Mouse (Mus musculus): ENCODE results near the gene Npy5r. TPM values are rescaled to one million over a fixed set of nuclear protein-coding genes. Genes with fewer than 3 reads are reported as not detected.

The Npy5r gene
- total RNA-seq (2014; rRNA removed) (1.6 and 2.9 TPM in 2 replicates), polyA plus RNA-seq (2015; fragmentation: Nextera tagmentation; extraction: Ambion mirVana) (1.0 and 1.7 TPM in 2 replicates)

DNA sequence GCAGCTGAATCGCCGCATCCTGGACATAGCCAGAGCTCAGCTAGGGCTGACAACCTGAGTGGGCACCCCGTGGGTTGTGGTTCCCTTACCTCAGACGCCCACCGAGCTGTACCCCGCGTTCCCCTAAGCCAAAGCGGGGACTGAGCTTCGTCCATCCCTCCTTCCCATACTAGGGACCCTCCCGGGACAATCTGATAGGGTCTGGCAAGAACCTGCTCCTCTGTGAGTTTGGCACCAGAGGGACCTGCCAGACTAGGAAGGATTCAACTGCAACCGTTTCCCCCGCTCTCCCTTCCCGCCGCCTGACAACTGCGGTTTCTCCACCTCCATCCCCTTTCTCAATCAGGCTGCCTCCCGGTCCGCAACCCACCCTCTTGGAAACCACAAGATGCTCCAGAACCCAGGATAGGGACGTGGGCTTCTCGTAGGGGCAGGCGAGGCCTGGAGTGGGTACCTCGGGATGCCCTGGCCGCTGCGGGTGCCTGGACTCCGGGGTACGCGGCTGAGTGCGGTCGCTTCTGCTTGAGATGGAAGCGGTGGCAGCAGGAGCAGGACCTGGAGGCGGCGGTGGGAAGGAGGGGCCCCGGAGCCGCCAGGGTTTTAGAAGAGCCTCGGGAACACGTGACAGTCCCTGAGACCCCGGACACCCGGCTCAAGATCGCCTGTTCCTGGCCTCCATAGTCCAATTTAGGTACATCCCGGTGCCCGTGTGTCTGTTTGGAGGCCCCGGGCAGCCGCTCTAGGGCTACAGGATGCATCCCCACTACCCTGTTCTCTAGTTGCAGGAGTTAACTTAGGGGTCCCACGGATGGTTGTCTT is at the start of gene Npy5r:
TSS of gene Npy5r (minus strand) at position 618 of the 819 bp plus-strand sequence.
- Histone ChIP-seq H3K9ac (replicated peaks; ENCODE audit: low read length) (peak within 1 kb of the TSS; percentile 66), H3K9me3 (ENCODE audit: low read length) (no peaks in the 10 kb centered on the region), H3K4me2 (ENCODE audit: low read depth, low read length) (peak within 1 kb of the TSS; percentile 90), H3K36me3 (ENCODE audit: insufficient read depth, low read length) (no peaks in the 10 kb centered on the region), H3K27me3 (ENCODE audit: insufficient read depth, low read length) (no peaks in the 10 kb centered on the region), H3K4me3 (ENCODE audit: low read length) (peak within 1 kb of the TSS; percentile 58), H3K27ac (0 out of 2 replicates have a peak within 1 kb of the TSS, but pooled peaks have one; percentile 26), H3K4me1 (ENCODE audit: insufficient read depth, low read length) (no peaks in the 10 kb centered on the region)
- DNase-seq (ENCODE audit: low spot score) (peak; percentile 41), ATAC-seq (peak; percentile 87)
- no peak for TF ChIP-seq CTCF (IDR thresholded peaks at IDR 0.05; ENCODE audit: low read depth)
- WGBS: 1% methylated on average over 42 of the region's 43 CpGs

DNA sequence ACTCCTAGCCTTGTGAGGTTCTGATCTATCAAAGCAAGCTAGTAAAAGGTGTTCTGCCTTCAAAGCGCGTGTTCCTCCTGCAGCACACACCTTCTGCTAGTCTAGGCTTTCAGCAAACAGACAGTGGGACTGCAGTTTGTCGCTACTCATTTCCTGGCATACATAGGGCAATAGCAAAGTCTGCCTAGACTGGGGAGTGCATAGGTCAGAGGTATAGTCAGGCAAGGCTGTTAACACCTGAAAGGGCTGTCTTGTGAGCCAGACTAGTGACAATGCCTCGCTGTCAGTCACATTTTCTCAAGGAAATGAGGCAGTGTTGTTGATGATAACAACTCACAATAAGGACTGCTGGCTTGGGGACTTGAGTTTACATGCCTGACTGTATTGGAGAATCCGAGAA is 44.0 kb upstream of the Npy5r start:
- DNase-seq (ENCODE audit: low spot score) (no peak), ATAC-seq (no peak)
- H3K4me3 ChIP-seq (ENCODE audit: low read length): no peak overlapping the region
- H3K27ac ChIP-seq: no peak overlapping the region
- H3K27me3 ChIP-seq (ENCODE audit: insufficient read depth, low read length): no peaks in the 10 kb centered on the region
- H3K4me2 ChIP-seq (ENCODE audit: low read depth, low read length): no peak overlapping the region
- WGBS: 48% methylated on average over 5 of the region's 5 CpGs
- no peaks in the 10 kb centered on the region for H3K9me3 ChIP-seq (ENCODE audit: low read length)
- no peaks in the 10 kb centered on the region for H3K4me1 ChIP-seq (ENCODE audit: insufficient read depth, low read length)
- H3K9ac ChIP-seq (replicated peaks; ENCODE audit: low read length): no peak overlapping the region
- TF ChIP-seq CTCF (IDR thresholded peaks at IDR 0.05; ENCODE audit: low read depth): no peak
- no peaks in the 10 kb centered on the region for H3K36me3 ChIP-seq (ENCODE audit: insufficient read depth, low read length)

DNA sequence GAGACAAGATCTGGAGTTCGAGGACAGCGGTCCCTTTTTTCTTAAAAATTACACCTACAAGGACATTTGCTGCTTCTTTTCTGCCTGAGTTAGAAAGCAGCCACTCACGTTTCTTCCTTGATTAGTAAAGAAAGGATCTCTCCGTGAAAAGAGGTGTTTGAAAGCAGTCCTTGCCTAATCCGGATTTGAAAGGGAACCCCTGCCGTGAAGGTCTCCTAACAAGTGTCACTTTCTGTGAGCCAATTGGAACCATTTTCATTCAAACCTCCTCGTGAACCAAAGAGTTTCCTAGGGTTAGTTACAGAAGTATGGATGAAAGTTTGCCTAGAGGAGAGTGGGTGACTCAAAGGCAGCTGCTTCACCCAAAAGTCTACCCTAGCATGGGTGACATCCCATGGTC is 41.5 kb upstream of the Npy5r start:
- WGBS: 23% methylated on average over 7 of the region's 7 CpGs

DNA sequence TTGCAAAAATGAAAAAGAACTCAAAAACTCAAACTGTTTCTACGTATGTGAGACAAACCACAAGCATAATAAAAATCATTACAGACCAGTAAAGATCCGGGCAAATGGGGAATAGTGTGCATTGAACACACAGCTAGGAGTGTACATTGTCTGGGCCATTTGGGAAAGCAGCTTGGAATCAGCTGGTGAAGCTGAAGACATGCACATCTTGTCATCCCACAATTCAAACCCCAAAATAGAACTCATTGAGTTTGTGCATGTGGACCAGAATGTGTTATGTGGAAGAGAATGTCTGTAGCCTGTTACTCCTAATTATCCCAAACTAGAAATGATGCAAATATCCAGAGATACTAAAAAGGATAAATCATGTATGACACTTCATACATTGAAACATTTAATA is 34.9 kb upstream of the Npy5r start:
- DNase-seq (ENCODE audit: low spot score): no peak
- TF ChIP-seq CTCF (IDR thresholded peaks at IDR 0.05; ENCODE audit: low read depth): no peak

More for the DNA sequence above, 41.5 kb upstream of the Npy5r start:
- Histone ChIP-seq H3K27me3 (ENCODE audit: insufficient read depth, low read length) (no peaks in the 10 kb centered on the region), H3K4me1 (ENCODE audit: insufficient read depth, low read length) (no peaks in the 10 kb centered on the region), H3K27ac (no peak overlapping the region), H3K9ac (replicated peaks; ENCODE audit: low read length) (no peak overlapping the region), H3K36me3 (ENCODE audit: insufficient read depth, low read length) (no peaks in the 10 kb centered on the region), H3K9me3 (ENCODE audit: low read length) (no peaks in the 10 kb centered on the region), H3K4me2 (ENCODE audit: low read depth, low read length) (no peak overlapping the region), H3K4me3 (ENCODE audit: low read length) (no peak overlapping the region)
- TF ChIP-seq CTCF (IDR thresholded peaks at IDR 0.05; ENCODE audit: low read depth): no peak
- ATAC-seq (no peak), DNase-seq (ENCODE audit: low spot score) (no peak)

DNA sequence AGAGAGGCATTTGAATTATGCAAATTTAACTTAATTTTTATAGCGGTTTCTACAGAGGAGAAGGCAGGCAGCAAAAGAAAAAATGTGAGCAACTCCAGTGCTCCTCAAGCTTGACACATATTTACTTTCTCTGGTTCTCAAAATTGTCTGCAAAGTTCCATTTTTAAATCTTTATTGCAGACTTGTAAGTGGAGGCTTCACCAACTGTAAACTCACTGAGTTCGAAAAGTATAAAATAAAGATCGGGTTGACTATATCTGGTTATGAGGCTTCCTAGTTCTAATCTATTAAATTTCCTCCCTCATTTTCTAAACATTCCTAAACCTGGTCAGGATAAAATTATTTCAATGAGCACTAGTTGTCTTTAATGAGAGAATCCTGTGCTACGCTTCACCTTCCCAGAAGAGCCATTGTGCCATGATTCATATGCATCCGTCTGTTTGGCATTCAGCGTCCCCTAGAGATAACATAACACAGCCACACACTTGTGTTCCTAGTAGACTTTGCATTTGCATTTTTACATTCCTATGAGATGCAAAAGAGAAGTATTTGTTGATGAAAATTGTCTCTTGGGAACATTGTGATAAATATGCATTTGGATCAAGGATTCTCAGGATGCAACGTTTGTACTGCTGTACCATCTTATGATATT is 26.5 kb upstream of the Npy5r start:
- ATAC-seq (no peak), DNase-seq (ENCODE audit: low spot score) (no peak)
- H3K4me1 ChIP-seq (ENCODE audit: insufficient read depth, low read length): no peaks in the 10 kb centered on the region
- no peaks in the 10 kb centered on the region for H3K36me3 ChIP-seq (ENCODE audit: insufficient read depth, low read length)
- 82% methylated on average over 7 of the region's 7 CpGs for WGBS
- H3K9me3 ChIP-seq (ENCODE audit: low read length): no peaks in the 10 kb centered on the region
- no peaks in the 10 kb centered on the region for H3K27me3 ChIP-seq (ENCODE audit: insufficient read depth, low read length)
- H3K4me2 ChIP-seq (ENCODE audit: low read depth, low read length): no peak overlapping the region
- H3K9ac ChIP-seq (replicated peaks; ENCODE audit: low read length): no peak overlapping the region
- no peak for TF ChIP-seq CTCF (IDR thresholded peaks at IDR 0.05; ENCODE audit: low read depth)
- H3K4me3 ChIP-seq (ENCODE audit: low read length): no peak overlapping the region
- no peak overlapping the region for H3K27ac ChIP-seq

More for the DNA sequence above, 34.9 kb upstream of the Npy5r start:
- no peak overlapping the region for H3K9ac ChIP-seq (replicated peaks; ENCODE audit: low read length)
- H3K27me3 ChIP-seq (ENCODE audit: insufficient read depth, low read length): no peaks in the 10 kb centered on the region
- H3K27ac ChIP-seq: no peak overlapping the region
- no peak overlapping the region for H3K4me3 ChIP-seq (ENCODE audit: low read length)
- H3K4me2 ChIP-seq (ENCODE audit: low read depth, low read length): no peak overlapping the region
- no peaks in the 10 kb centered on the region for H3K36me3 ChIP-seq (ENCODE audit: insufficient read depth, low read length)
- ATAC-seq: no peak
- no peaks in the 10 kb centered on the region for H3K4me1 ChIP-seq (ENCODE audit: insufficient read depth, low read length)
- no peaks in the 10 kb centered on the region for H3K9me3 ChIP-seq (ENCODE audit: low read length)
- WGBS: 86% methylated on average over 2 of the region's 2 CpGs

DNA sequence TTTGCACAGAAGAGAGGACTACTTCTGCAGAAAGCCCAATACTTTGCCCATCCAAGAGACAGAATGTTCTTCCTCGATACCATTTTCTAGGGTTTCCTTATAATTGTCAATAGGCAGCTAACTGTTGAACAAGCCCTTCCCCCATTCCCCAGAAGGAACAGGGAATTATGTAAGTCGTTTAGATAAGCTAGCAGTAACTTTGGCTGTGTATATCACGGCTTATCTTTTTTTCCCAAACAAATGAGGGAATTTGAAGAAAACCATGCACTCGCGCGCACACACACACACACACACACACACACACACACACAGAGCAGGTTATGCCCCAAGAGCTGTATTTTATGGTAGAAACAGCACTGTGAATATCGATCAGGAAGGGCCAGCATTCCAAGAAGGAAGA is 10.9 kb upstream of the Npy5r start:
- Histone ChIP-seq H3K9ac (replicated peaks; ENCODE audit: low read length) (no peak overlapping the region), H3K4me3 (ENCODE audit: low read length) (peak overlapping the region; percentile 49; the same call in 1 of the 2 replicates), H3K36me3 (ENCODE audit: insufficient read depth, low read length) (no peaks in the 10 kb centered on the region), H3K27me3 (ENCODE audit: insufficient read depth, low read length) (no peaks in the 10 kb centered on the region), H3K4me2 (ENCODE audit: low read depth, low read length) (peak overlapping the region; percentile 85), H3K9me3 (ENCODE audit: low read length) (no peaks in the 10 kb centered on the region), H3K27ac (no peak overlapping the region), H3K4me1 (ENCODE audit: insufficient read depth, low read length) (no peaks in the 10 kb centered on the region)
- WGBS: 73% methylated on average over 7 of the region's 7 CpGs
- no peak for ATAC-seq
- no peak for TF ChIP-seq CTCF (IDR thresholded peaks at IDR 0.05; ENCODE audit: low read depth)
- DNase-seq (ENCODE audit: low spot score): no peak
